Mouse (Mus musculus): ENCODE measurements around the gene Pde10a.

The Pde10a gene

GRCm38 (mm10) chr17:8892193-8892985, 367.2 kb downstream of the Pde10a start:
- no peak for DNase-seq (ENCODE audit: low spot score)

- no peak for DNase-seq (ENCODE audit: low spot score)
These were observed 370.8 kb downstream of the Pde10a start for GRCm38 (mm10) chr17:8895991-8896390.

GRCm38 (mm10) chr17:8897749-8898148, 372.6 kb downstream of the Pde10a start:
- no peak for DNase-seq (ENCODE audit: low spot score)

GRCm38 (mm10) chr17:8898221-8898620, 373.0 kb downstream of the Pde10a start:
- no peak for DNase-seq (ENCODE audit: low spot score)

- DNase-seq (ENCODE audit: low spot score), result no peak
These were observed 374.0 kb downstream of the Pde10a start for GRCm38 (mm10) chr17:8899212-8899611.

- no peak for DNase-seq (ENCODE audit: low spot score)
These were observed 378.5 kb downstream of the Pde10a start for GRCm38 (mm10) chr17:8903555-8904283.

GRCm38 (mm10) chr17:8910571-8910970, 385.4 kb downstream of the Pde10a start:
- DNase-seq (ENCODE audit: low spot score), result no peak

GRCm38 (mm10) chr17:8912933-8913332, 387.8 kb downstream of the Pde10a start:
- DNase-seq (ENCODE audit: low spot score), result no peak

- DNase-seq (ENCODE audit: low spot score), result no peak
These were observed 390.5 kb downstream of the Pde10a start for GRCm38 (mm10) chr17:8915693-8916092.

GRCm38 (mm10) chr17:8923074-8923473, 397.9 kb downstream of the Pde10a start:
- no peak for DNase-seq (ENCODE audit: low spot score)

- DNase-seq (ENCODE audit: low spot score), result no peak
These were observed 398.6 kb downstream of the Pde10a start for GRCm38 (mm10) chr17:8923727-8924126.

- DNase-seq (ENCODE audit: low spot score), result no peak
These were observed 400.7 kb downstream of the Pde10a start for GRCm38 (mm10) chr17:8925819-8926383.

- DNase-seq (ENCODE audit: low spot score), result peak; percentile 11
These were observed 403.4 kb downstream of the Pde10a start for GRCm38 (mm10) chr17:8928560-8928959.

- no peak for DNase-seq (ENCODE audit: low spot score)
These were observed 404.5 kb downstream of the Pde10a start for GRCm38 (mm10) chr17:8929636-8930035.

- DNase-seq (ENCODE audit: low spot score), result no peak
These were observed 410.4 kb downstream of the Pde10a start for GRCm38 (mm10) chr17:8935604-8936003.

GRCm38 (mm10) chr17:8936603-8937002, 411.4 kb downstream of the Pde10a start:
- no peak for DNase-seq (ENCODE audit: low spot score)

- DNase-seq (ENCODE audit: low spot score), result no peak
These were observed 426.4 kb downstream of the Pde10a start for GRCm38 (mm10) chr17:8951588-8951987.

GRCm38 (mm10) chr17:8952951-8953350, 427.8 kb downstream of the Pde10a start:
- DNase-seq (ENCODE audit: low spot score), result no peak

GRCm38 (mm10) chr17:8958125-8958524, 433.0 kb downstream of the Pde10a start:
- DNase-seq (ENCODE audit: low spot score), result no peak

GRCm38 (mm10) chr17:8960386-8960785, 435.2 kb downstream of the Pde10a start:
- DNase-seq (ENCODE audit: low spot score), result no peak

GRCm38 (mm10) chr17:8961097-8961496, 435.9 kb downstream of the Pde10a start:
- DNase-seq (ENCODE audit: low spot score), result no peak

- no peak for DNase-seq (ENCODE audit: low spot score)
These were observed 436.5 kb downstream of the Pde10a start for GRCm38 (mm10) chr17:8961644-8962043.

- DNase-seq (ENCODE audit: low spot score), result no peak
These were observed 440.0 kb downstream of the Pde10a start for GRCm38 (mm10) chr17:8965177-8965576.

All from yolk sac, embryonic 10.5 days (tissue).